9 mouse cellular contexts compared by ENCODE assay signal in the genomic region with DNA sequence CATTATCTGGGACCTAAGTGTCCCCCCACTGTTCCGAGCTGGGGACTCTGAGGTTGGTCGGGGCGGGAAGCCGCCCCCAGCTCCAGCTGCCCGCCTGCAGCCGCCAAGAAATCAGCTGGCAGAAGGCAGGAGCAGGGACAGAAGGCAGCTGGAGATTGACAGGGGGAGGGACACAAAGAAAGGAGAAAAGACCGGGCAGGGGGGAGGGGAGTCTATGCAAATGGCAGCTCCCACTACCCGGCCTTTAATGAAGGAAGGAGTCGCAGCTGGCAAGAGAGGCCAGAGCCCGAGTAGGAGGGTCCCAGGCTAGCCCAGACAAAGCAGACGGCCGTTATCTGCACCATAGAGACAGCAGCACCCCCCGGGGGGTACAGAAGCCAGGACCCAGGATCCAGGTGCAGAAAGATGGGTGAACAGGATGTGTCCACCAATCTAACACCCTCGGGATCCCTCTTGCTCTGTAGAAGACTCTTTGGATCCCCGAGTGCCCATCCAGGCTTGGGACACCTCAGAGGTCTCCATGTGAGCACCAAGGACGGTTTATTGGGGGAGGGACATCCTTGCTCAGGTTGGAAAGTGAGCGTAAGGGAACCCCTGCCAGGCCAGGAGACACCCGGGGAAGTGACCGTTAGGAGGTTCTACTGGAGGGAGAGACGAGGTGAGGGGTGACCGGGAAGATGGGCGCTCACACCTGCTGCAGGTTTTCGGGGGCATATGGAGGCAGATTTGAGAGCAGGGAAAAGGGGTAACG. TPM values are rescaled to one million over a fixed set of nuclear protein-coding genes. Genes with fewer than 3 reads are reported as not detected.
DNase-seq lines count a peak whose midpoint lies in the region; ATAC-seq lines count a peak whose summit lies in the region.
"Had no signal": no experiment of that assay in that cellular context is flagged by ENCODE, and none has a peak within 500 bp of the region (broad histone marks: within the 10 kb centered on the region; RNA-seq: fewer than 3 reads in every experiment).

No protein-coding gene starts in this region.

- peak overlapping the region; percentile 99 for H3K9ac ChIP-seq in forebrain, embryonic 12.5 days
- H3K9ac ChIP-seq in intestine, embryonic 16.5 days (ENCODE audit: low read depth, low read length) = peak overlapping the region; percentile 84

- peak overlapping the region; percentile 98 for H3K4me2 ChIP-seq in forebrain, embryonic 12.5 days
- H3K4me2 ChIP-seq in intestine, embryonic 16.5 days (ENCODE audit: low read depth, low read length) = peak overlapping the region; percentile 99

- peak overlapping the region; percentile 88 for H3K4me3 ChIP-seq in forebrain, embryonic 12.5 days (replicated peaks)
- peak overlapping the region; percentile 73 for H3K4me3 ChIP-seq in intestine, embryonic 16.5 days (ENCODE audit: low read length)

- H3K27ac ChIP-seq in forebrain, embryonic 12.5 days = peak overlapping the region; percentile 96
- peak overlapping the region; percentile 14; the same call in 1 of the 2 replicates for H3K27ac ChIP-seq in intestine, embryonic 16.5 days (ENCODE audit: low read length)

- H3K27me3 ChIP-seq in forebrain, embryonic 12.5 days = peaks cover 35% of the 10 kb centered on the region
- peaks cover 33% of the 10 kb centered on the region for H3K27me3 ChIP-seq in intestine, embryonic 16.5 days (replicated peaks; ENCODE audit: control insufficient read depth, insufficient read depth, low read length)

- no peaks in the 10 kb centered on the region for H3K9me3 ChIP-seq in forebrain, embryonic 12.5 days
- H3K9me3 ChIP-seq in intestine, embryonic 16.5 days (ENCODE audit: control insufficient read depth, low read length) = no peaks in the 10 kb centered on the region

- no peak for ATAC-seq in cerebellum, adult (ENCODE audit: insufficient number of reproducible peaks, low FRiP score, low TSS enrichment)
- peak; percentile 57 for ATAC-seq in forebrain, embryonic 12.5 days (ENCODE audit: low FRiP score)
- no peak for ATAC-seq in intestine, embryonic 16.5 days

- under 1% methylated on average over 24 of the region's 24 CpGs for WGBS in forebrain, embryonic 12.5 days
- WGBS in intestine, embryonic 16.5 days = 2% methylated on average over 24 of the region's 24 CpGs

- H3K36me3 ChIP-seq in forebrain, embryonic 12.5 days (replicated peaks) = no peaks in the 10 kb centered on the region
- no peaks in the 10 kb centered on the region for H3K36me3 ChIP-seq in intestine, embryonic 16.5 days (ENCODE audit: control insufficient read depth, insufficient read depth, low read length)

- peaks cover 67% of the 10 kb centered on the region for H3K4me1 ChIP-seq in forebrain, embryonic 12.5 days
- peaks cover 51% of the 10 kb centered on the region for H3K4me1 ChIP-seq in intestine, embryonic 16.5 days (ENCODE audit: control insufficient read depth, insufficient read depth, low read length)

- peak; percentile 76 for DNase-seq in cerebellum, adult 9-10 months
- DNase-seq in ES-CJ7 (ENCODE audit: low read depth, low spot score) = peak; percentile 64
- DNase-seq in lung, postnatal 14 days = peak; percentile 45
- peak; percentile 59 to 69 for DNase-seq in right cerebral cortex, postnatal 36 days (ENCODE audit: low spot score in 2 of 2)
- DNase-seq in spleen, postnatal 4 days (ENCODE audit: low spot score in 2 of 2) = no peak

RNA-seq across cellular contexts. Expression of gene Ptprs, which starts 1.3 kb away (rescaled TPM):
- polyA plus RNA-seq in forebrain, embryonic 12.5 days (2016; fragmentation: Nextera tagmentation; extraction: Ambion mirVana) = 330 and 331 TPM in 2 replicates
- polyA plus RNA-seq in intestine, embryonic 16.5 days (2015; fragmentation: Nextera tagmentation; extraction: Ambion mirVana) = 34.4 and 37.3 TPM in 2 replicates

RNA-seq across cellular contexts. Expression of gene Znrf4, which starts 37.2 kb away (rescaled TPM):
- not detected in 2 replicates for polyA plus RNA-seq in forebrain, embryonic 12.5 days (2016; fragmentation: Nextera tagmentation; extraction: Ambion mirVana)
- not detected in 2 replicates for polyA plus RNA-seq in intestine, embryonic 16.5 days (2015; fragmentation: Nextera tagmentation; extraction: Ambion mirVana)
- polyA plus RNA-seq: liver, adult 2 months had no signal

Comparison
In these comparisons a context has a peak if more than half of its experiments do, and no peak if none do; other contexts are left out.
1. DNase-seq: peak in cerebellum, adult 9-10 months (single experiment), ES-CJ7 (single experiment), lung, postnatal 14 days (single experiment) and right cerebral cortex, postnatal 36 days (2 of 2); none in spleen, postnatal 4 days (0 of 2).